Mouse (Mus musculus) liver, embryonic 14.5 days (tissue): ENCODE measurements around the gene Lat.

Experiments used
- CTCF ChIP-seq: IDR thresholded peaks from 2 replicates; pipeline ENCODE4 v1.5.1; 2016; ENCODE audit warnings: antibody characterized with exemption, low read depth, control low read depth
- EP300 ChIP-seq: IDR thresholded peaks from 2 replicates; pipeline ENCODE4 v1.6.1; 2016; ENCODE audit warnings: antibody characterized with exemption, low read depth

DNA sequence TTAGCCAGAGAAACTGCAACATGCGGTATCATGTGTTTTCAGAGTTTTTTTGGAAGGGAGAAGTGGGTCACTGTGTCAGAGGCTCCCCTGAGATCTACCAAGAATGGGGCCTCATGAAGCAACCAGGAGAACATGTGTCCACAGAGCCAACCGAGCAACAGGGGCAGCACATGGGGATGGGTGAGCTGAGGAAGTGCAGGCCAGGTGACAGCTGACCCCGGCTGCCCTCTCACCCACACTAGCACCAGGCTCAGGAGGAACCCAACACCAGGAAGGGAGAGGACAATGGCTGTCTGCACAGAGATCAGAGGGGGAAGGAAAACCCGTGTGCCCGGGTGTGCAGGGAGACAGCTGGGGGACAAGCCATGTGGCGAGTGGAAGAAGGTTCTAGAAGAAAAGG is 5.2 kb upstream of the Lat start:
- TF ChIP-seq CTCF = no peak
- TF ChIP-seq EP300 = no peak
